Mouse (Mus musculus): ENCODE results near the gene Gm42878. TPM values are rescaled to one million over a fixed set of nuclear protein-coding genes. Genes with fewer than 3 reads are reported as not detected.

Gm42878 gene
- total RNA-seq (2021): not detected
- long read RNA-seq: 0 reads

GRCm38 (mm10) chr5:121544910-121545792 is at the start of gene Gm42878, which contains the start of gene Adam1a:
TSS of gene Gm42878 (minus strand) at chr5:121545482.
TSS of gene Adam1a (minus strand) at chr5:121545482.
- DNase-seq (ENCODE audit: low spot score in 2 of 2): no peak

GRCm38 (mm10) chr5:121594714-121595313 is 49.5 kb upstream of the Gm42878 start:
- DNase-seq (ENCODE audit: low spot score in 2 of 2): no peak

GRCm38 (mm10) chr5:121593451-121594401 is 48.4 kb upstream of the Gm42878 start, which contains the start of gene Aldh2:
TSS of gene Aldh2 (minus strand) at chr5:121593824.
- peak; percentile 77 to 82 for DNase-seq (ENCODE audit: low spot score in 2 of 2)

- no peak for DNase-seq (ENCODE audit: low spot score in 2 of 2)
These were observed 47.6 kb upstream of the Gm42878 start for GRCm38 (mm10) chr5:121592816-121593407.

- DNase-seq (ENCODE audit: low spot score in 2 of 2): no peak
These were observed 47.0 kb upstream of the Gm42878 start for GRCm38 (mm10) chr5:121592064-121592815.

- peak in 1 of 2 experiments; percentile 14 for DNase-seq (ENCODE audit: low spot score in 2 of 2)
These were observed 46.3 kb upstream of the Gm42878 start for GRCm38 (mm10) chr5:121591417-121592063.

- DNase-seq (ENCODE audit: low spot score in 2 of 2): no peak
These were observed 44.6 kb upstream of the Gm42878 start for GRCm38 (mm10) chr5:121589928-121590327.

- DNase-seq (ENCODE audit: low spot score in 2 of 2): no peak
These were observed 41.2 kb upstream of the Gm42878 start for GRCm38 (mm10) chr5:121586400-121587039.

GRCm38 (mm10) chr5:121585699-121586098 is 40.4 kb upstream of the Gm42878 start:
- DNase-seq (ENCODE audit: low spot score in 2 of 2): no peak

- DNase-seq (ENCODE audit: low spot score in 2 of 2): no peak
These were observed 39.7 kb upstream of the Gm42878 start for GRCm38 (mm10) chr5:121585005-121585404.

- DNase-seq (ENCODE audit: low spot score in 2 of 2): peak; percentile 76 to 81
These were observed 38.7 kb upstream of the Gm42878 start for GRCm38 (mm10) chr5:121583765-121584501.

- DNase-seq (ENCODE audit: low spot score in 2 of 2): no peak
These were observed 36.7 kb upstream of the Gm42878 start for GRCm38 (mm10) chr5:121581945-121582344.

- no peak for DNase-seq (ENCODE audit: low spot score in 2 of 2)
These were observed 31.7 kb upstream of the Gm42878 start for GRCm38 (mm10) chr5:121576927-121577488.

GRCm38 (mm10) chr5:121575867-121576266 is 30.6 kb upstream of the Gm42878 start:
- no peak for DNase-seq (ENCODE audit: low spot score in 2 of 2)

- no peak for DNase-seq (ENCODE audit: low spot score in 2 of 2)
These were observed 28.9 kb upstream of the Gm42878 start for GRCm38 (mm10) chr5:121574145-121574544.

GRCm38 (mm10) chr5:121570787-121571186 is 25.5 kb upstream of the Gm42878 start:
- DNase-seq (ENCODE audit: low spot score in 2 of 2): no peak

GRCm38 (mm10) chr5:121569881-121570420 is 24.7 kb upstream of the Gm42878 start:
- DNase-seq (ENCODE audit: low spot score in 2 of 2): no peak

Measured in layer of hippocampus, postnatal 10 days (tissue).